Mouse (Mus musculus) ES-E14 (cell line): ENCODE results near the gene Cpa5. TPM values are rescaled to one million over a fixed set of nuclear protein-coding genes. Genes with fewer than 3 reads are reported as not detected.

Experiments
- DNase-seq: peaks from one replicate; pipeline ENCODE4 v3.0.0-alpha.2; 2013; ENCODE audit warnings: low read depth, low spot score
- H3K27ac ChIP-seq: 2 replicates; pipeline ENCODE4 v1.5.1; 2012; ENCODE audit warnings: low read depth, mild to moderate bottlenecking, low read length, moderate library complexity, mixed read lengths; ENCODE audit not compliant: poor library complexity, insufficient read depth, severe bottlenecking
- H3K36me3 ChIP-seq: 2 replicates; pipeline ENCODE4 v1.6.1; 2012; ENCODE audit warnings: mild to moderate bottlenecking, low read length, moderate library complexity, mixed read lengths; ENCODE audit not compliant: control insufficient read depth, poor library complexity, insufficient read depth, severe bottlenecking
- H3K4me1 ChIP-seq, 2 experiments: fragments of 150-350 bp in 1 of 2; sonication (generic) in 1 of 2; 2 replicates each; pipeline ENCODE4 v1.6.1; 2012; ENCODE audit warnings: low read length in 2 of 2, mild to moderate bottlenecking in 1 of 2, mixed read lengths in 1 of 2; ENCODE audit not compliant: control insufficient read depth in 2 of 2, insufficient read depth in 2 of 2, poor library complexity in 1 of 2
- H3K4me3 ChIP-seq, 2 experiments: fragments of 150-350 bp in 1 of 2; sonication (generic) in 1 of 2; 2 replicates each; pipeline ENCODE4 v1.5.1; 2012; ENCODE audit warnings: low read length in 2 of 2, low read depth in 1 of 2, mild to moderate bottlenecking in 1 of 2, mixed read lengths in 1 of 2; ENCODE audit not compliant: insufficient read depth in 1 of 2, poor library complexity in 1 of 2, severe bottlenecking in 1 of 2
- H3K9ac ChIP-seq: 2 replicates; pipeline ENCODE4 v1.6.1; 2012; ENCODE audit warnings: low read depth, mild to moderate bottlenecking, low read length, mixed read lengths; ENCODE audit not compliant: poor library complexity, insufficient read depth, severe bottlenecking
- H3K9me3 ChIP-seq: fragments of 150-350 bp; sonication (generic); 2 replicates; pipeline ENCODE4 v1.6.1; 2012; ENCODE audit warnings: low read depth, mild to moderate bottlenecking, low read length; ENCODE audit not compliant: control insufficient read depth, insufficient read depth
- CHD2 ChIP-seq: IDR thresholded peaks from 2 replicates; pipeline ENCODE4 v1.6.1; 2014; ENCODE audit warnings: mild to moderate bottlenecking, low read depth, low read length, inconsistent platforms
- HCFC1 ChIP-seq: IDR thresholded peaks from 2 replicates; pipeline ENCODE4 v1.6.1; 2012; ENCODE audit warnings: low read length, inconsistent platforms, borderline replicate concordance; ENCODE audit not compliant: insufficient read depth
- MAFK ChIP-seq: IDR thresholded peaks from 2 replicates; pipeline ENCODE4 v1.6.1; 2014; ENCODE audit warnings: mild to moderate bottlenecking, low read depth, low read length, inconsistent platforms; ENCODE audit not compliant: insufficient read depth
- ZC3H11A ChIP-seq: IDR thresholded peaks from 2 replicates; pipeline ENCODE4 v1.6.1; 2012; ENCODE audit warnings: low read depth, mild to moderate bottlenecking, inconsistent platforms, low read length, borderline replicate concordance
- ZNF384 ChIP-seq: IDR thresholded peaks from 2 replicates; pipeline ENCODE4 v1.6.1; 2012; ENCODE audit warnings: low read depth, low read length, inconsistent platforms
- in situ Hi-C, 2 experiments: fragments of 600-800 bp; cut with MboI; formaldehyde crosslinking; loops; one replicate each; pipeline ENCODE4 v1.15.1; 2025; ENCODE audit warnings: low sequenced_read_pairs in 2 of 2, inconsistent platforms in 1 of 2; ENCODE audit not compliant: unreplicated experiment in 2 of 2
- total RNA-seq: library from RNA; depleted of rRNA; stranded (reverse); fragments of 300-350 nt; gene quantifications from 2 replicates; pipeline ENCODE4 v1.2.3, GENCODE M21; 2012

Gene Cpa5
- total RNA-seq, 1 experiment = not detected

DNA sequence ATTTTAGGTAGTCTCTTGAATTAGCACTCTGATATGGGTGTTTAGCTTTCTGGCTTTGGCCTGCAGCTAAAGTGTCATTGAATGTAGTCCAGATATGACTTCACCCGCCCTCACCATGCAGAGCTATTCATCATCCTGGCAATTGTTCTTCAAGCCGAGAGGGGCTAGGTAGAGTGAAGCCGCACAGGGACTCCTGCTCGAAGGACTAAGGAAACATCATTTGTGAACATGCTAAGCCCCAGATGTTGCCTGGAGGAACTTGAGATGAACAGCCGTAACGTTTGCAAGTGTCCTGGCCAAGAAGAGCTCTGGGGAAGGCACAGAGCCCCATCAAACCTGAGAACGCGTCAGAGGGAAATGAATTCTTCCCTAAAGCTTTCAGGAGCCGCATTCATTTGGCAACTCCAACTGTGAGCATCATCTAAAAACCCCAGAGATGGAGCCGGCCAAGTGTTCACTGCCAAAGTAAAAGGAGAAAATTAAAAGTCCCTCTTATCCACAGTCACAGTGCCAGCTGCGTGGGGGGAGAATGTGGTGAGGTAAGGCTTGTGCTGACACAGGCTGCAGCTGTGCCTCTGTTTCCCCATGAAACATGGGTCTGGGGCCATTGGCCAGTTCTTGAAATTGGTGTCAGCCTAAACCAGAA, 39.0 kb downstream of the Cpa5 start:
- DNase-seq = no peak
- Histone ChIP-seq H3K9me3 (no peaks in the 10 kb centered on the region), H3K36me3 (no peaks in the 10 kb centered on the region), H3K4me3 (no peak overlapping the region), H3K27ac (no peak overlapping the region), H3K4me1 (no peaks in the 10 kb centered on the region), H3K9ac (no peak overlapping the region)
- no peak for TF ChIP-seq CHD2
- no peak for TF ChIP-seq MAFK
- TF ChIP-seq HCFC1 = no peak
- TF ChIP-seq ZNF384 = no peak
- TF ChIP-seq ZC3H11A = no peak
- in situ Hi-C loops = no loop called here

DNA sequence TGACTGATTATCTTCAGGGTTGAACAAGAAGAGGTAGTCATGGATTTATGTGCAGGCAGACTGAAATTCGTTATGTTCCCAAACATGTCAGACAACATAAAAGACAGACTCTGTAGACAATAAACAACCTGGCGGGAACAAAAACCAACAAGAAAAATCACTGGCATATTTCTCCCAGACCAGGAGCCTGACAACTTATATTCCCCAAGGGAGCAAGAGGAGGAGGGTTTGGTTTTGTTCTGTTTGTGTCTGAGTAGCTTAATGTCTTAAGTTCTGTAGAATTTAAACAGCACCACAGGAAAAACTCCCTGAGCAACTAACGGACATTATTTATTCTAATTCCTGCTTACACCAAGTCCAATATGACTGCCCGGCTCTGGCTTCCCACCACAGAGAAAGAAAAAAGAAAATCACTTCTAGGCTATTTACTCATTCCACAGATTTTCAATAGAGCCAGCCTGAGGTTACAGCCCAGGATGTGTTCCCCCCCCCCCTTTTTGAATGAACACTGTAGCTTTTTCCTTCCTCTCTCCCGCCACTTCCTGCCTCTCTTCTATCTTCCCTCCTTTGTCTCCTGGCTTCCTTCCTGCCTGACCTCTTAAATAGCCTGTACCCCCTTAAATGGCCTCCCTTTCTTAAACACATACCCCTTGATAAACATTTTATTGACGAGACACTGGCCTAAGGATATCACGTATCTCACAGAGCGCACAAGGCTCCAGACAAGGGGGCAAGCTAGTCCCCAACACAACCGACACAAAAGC, 41.8 kb downstream of the Cpa5 start:
- no peak for TF ChIP-seq HCFC1
- no peak for TF ChIP-seq CHD2
- TF ChIP-seq MAFK = no peak
- TF ChIP-seq ZC3H11A = no peak
- TF ChIP-seq ZNF384 = no peak
- H3K9me3 ChIP-seq = no peaks in the 10 kb centered on the region
- no peaks in the 10 kb centered on the region for H3K4me1 ChIP-seq
- H3K27ac ChIP-seq = no peak overlapping the region
- no peak for DNase-seq
- peaks cover 2% of the 10 kb centered on the region for H3K36me3 ChIP-seq
- H3K4me3 ChIP-seq = no peak overlapping the region
- in situ Hi-C loops = no loop called here
- H3K9ac ChIP-seq = no peak overlapping the region

DNA sequence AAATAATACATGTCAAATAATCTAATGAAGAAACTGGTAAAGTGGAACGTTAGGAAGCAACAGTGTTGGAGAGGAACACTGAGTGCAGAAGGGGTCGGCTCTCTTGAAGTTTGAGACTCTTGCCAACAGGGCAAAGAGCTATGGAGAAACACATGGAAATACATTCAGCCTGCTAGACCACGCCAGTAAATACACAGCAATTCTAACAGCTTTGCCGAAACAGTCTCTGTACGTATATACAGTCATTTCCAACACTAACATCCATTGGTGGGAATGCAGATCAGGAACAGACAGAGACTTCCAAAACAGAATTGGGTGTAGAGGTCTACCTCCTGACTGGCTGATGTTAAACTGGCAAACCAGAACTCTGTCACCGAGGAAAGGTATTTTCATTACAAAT, 42.7 kb downstream of the Cpa5 start:
- Histone ChIP-seq H3K27ac (no peak overlapping the region), H3K9ac (no peak overlapping the region), H3K9me3 (no peaks in the 10 kb centered on the region), H3K4me3 (no peak overlapping the region), H3K36me3 (peaks cover 4% of the 10 kb centered on the region), H3K4me1 (no peaks in the 10 kb centered on the region)
- in situ Hi-C loops = no loop called here
- TF ChIP-seq MAFK (no peak), ZNF384 (no peak), ZC3H11A (no peak), HCFC1 (no peak), CHD2 (no peak)
- no peak for DNase-seq

DNA sequence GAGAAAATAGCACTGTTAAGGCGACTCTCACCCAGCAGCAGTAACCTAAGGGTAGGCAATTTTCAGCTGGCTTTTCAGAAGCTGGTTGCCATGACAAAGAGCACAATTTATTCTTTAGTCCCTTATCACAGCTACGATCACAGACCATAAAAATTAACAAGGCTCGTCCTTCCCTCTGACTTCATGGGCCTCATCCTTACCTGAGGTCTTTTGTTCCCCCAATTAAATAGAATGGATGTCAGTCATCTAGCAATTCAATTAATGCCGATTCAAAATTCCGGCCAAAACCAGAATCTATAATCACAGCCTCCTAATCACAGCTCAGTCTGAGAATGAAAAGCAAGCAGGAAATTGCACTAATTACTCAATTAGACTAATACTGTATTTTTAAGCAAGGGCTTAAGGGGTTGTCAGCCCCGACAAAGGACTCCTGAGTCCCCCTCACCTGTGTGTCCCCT, 43.6 kb downstream of the Cpa5 start:
- Histone ChIP-seq H3K9me3 (no peaks in the 10 kb centered on the region), H3K27ac (no peak overlapping the region), H3K36me3 (peaks cover 4% of the 10 kb centered on the region), H3K9ac (no peak overlapping the region), H3K4me1 (no peaks in the 10 kb centered on the region), H3K4me3 (no peak overlapping the region)
- in situ Hi-C loops = no loop called here
- no peak for DNase-seq
- TF ChIP-seq CHD2 (no peak), ZNF384 (no peak), MAFK (no peak), ZC3H11A (no peak), HCFC1 (no peak)
